Mouse (Mus musculus) ZHBTc4 (cell line): Measurements from ENCODE around the gene Pkp4.

ENCODE experiments used
- DNase-seq: peaks from one replicate; pipeline ENCODE4 v3.0.0-alpha.2; 2011; ENCODE audit warnings: low read depth, low spot score

Pkp4 gene

DNA sequence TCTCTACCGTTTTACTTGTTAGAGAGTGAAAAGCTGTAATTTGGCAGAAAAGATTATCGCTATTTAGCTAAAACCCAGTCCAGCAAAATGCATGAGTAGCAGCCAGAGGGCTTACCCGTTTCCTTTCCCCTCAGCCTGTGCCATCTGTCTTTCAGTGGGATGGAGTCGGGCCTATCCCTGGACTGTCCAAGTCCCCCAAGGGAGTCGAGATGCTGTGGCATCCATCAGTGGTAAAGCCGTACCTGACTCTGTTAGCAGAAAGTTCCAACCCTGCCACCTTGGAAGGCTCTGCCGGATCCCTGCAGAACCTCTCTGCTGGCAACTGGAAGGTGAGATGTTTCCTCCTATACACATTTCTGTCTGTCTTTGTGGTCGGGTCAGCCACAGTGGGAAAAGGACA is 178.3 kb downstream of the Pkp4 start:
- DNase-seq: no peak

- no peak for DNase-seq
Observed at GRCm38 (mm10) chr2:59339776-59340539, 179.3 kb downstream of the Pkp4 start.

- no peak for DNase-seq
Observed at GRCm38 (mm10) chr2:59340878-59341277, 180.2 kb downstream of the Pkp4 start.

DNA sequence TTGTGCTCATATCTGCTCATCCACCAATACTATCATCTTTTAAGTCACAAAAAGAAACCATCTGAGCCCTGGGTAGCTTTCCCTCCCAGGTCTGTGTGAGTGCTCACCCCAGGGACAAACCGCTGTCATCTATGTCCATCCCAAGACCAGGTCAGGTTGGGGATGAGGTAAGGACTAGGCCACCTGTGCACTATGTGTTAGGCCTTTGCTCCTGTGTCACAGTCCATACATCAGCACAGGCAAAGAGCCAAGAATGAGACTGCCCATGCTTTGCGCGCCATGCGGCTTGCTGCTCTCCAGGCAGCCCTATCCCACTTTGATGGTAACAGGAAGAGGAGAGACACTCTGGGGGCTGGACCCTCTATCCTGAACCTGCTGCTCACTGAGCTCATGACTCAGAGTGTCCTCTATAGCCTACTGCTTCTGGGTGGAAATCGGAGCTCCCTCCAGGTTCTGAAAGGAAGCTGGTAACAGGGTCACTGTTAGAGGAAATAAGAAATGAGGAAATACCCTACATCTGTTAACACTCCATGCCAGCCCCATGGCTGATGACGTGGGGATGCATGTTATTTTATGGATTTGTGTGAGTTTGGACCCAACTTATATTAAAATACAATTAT is 182.1 kb downstream of the Pkp4 start:
- DNase-seq: no peak

DNA sequence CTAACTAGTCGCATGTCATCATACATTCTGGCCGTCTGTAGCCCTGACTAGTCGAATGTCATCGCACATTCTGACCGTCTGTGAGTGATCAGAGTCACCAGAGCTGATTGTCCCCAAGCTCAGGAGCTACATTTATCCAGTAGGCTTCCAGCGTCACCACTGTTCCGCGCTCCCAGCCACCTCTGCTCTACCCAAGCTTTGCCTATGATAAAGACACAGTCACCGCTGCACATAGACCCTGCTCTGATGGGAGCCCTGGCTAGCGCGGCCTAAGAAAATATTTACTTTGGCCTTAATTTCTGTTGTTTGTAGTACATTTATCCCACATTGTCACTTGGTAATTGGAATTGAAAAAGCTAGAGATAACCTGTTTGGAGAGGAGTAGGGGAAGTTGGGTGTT is 183.2 kb downstream of the Pkp4 start:
- no peak for DNase-seq

GRCm38 (mm10) chr2:59344699-59345098 is 184.0 kb downstream of the Pkp4 start:
- DNase-seq: no peak

DNA sequence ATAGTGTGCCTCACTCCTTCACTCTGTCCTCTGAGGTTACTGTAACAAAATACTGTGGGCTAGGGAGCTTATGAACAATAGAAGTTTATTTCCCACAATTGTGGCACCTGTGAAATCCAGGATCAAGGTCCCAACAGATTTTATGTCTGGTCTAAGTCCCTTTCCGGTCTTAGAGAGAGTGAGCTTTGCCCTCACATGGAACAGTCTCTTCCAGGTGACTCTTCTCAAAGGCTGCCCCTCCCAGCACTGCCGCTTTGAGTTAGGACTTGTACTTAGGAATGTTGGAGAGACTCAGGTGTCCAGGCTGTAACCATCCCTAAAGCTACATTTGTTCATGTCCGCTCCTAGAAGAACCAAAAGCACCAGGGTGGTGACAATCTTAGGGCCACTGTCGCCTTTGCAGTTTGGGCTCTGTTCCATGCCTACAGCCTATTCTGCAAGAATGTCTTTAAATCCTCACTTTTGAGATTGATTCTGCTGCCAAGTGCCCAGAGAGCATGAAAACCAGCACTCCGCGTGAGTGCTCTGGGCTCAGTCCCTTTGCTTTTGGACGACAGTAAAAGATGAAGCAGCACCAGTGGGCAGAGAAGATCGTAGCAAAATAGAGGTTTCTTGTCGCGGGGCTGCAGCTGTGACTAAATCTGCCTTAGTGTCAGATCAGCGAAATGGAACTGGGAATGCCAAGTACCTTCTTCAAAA is 184.6 kb downstream of the Pkp4 start:
- no peak for DNase-seq

- DNase-seq: peak; percentile 41
Observed at GRCm38 (mm10) chr2:59346443-59346842, 185.8 kb downstream of the Pkp4 start.

- DNase-seq: no peak
Observed at GRCm38 (mm10) chr2:59348585-59348984, 187.9 kb downstream of the Pkp4 start.

DNA sequence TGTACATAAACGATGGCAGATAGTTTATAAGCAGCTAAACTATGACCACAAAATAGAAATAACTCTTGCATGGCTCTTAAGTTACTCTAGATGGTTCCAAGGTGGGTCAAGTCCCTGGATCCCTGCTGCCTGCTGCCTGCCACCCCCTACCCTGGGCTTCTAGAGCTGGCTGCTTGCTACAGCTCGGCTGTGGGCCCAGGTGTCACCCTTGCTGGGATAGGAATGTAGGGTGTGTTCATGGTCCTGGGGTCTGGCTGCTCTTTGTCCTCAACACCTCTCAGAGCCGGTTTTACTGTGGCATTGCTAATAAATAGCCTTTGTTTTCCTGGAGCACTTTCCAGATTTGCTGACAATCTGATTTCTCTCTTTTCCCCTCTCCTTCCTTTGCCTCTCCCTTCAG is 189.4 kb downstream of the Pkp4 start:
- DNase-seq: peak; percentile 73

GRCm38 (mm10) chr2:59351303-59352099 is 190.9 kb downstream of the Pkp4 start:
- DNase-seq: no peak

DNA sequence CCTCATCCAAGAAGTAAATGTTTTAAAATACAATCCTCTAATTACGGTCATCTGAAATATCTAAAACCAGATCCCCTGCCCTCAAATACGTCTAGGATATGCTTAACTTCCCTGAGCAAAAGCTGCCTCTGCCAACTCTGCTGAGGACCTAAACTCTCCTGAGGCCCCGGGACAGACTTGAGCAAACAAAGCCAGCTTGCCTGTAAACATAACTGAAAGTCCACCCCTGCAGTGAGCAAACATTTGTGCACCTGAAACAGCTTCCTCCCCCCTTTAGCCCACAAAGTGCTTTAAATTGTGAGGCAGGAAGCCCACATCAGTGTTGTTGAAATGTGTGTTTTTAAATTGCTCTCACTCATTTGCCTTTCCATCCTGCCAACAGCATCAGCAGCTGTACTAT is 193.2 kb downstream of the Pkp4 start:
- no peak for DNase-seq

DNA sequence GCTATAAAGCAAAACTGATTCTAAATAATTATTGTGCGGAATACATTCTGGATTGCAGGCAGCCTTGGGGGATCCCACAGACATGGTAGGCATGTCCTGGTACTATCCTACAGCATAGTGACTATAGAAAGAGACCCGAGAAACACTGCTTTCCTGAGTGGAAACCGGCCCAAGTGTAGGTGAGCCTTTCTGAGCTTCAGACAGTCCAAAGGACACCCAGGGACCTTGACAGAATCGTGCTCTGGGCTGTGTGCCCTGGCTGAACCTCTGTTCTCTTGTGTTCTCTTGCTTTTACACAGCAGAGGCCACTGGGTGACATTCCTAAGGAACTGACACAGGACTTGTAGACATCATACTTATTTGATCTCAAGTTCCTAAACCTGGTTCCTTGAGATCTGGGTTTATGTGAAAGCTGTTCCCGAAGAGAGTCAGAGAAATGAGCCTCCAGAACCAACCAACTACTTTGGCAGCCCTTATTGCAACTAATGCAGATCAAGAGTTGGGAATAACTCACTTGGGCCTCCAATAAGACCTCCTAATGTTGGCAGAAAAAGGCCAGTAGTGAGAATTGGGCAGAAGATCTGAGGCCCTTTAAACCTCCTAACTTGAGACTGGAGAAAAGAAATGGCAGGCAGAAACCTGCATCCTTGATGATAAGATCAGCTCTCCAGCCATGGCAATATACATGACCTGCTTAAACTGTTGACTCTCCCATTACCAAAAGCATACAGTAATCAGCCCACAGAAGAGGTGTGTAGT is 195.1 kb downstream of the Pkp4 start:
- DNase-seq: no peak

DNA sequence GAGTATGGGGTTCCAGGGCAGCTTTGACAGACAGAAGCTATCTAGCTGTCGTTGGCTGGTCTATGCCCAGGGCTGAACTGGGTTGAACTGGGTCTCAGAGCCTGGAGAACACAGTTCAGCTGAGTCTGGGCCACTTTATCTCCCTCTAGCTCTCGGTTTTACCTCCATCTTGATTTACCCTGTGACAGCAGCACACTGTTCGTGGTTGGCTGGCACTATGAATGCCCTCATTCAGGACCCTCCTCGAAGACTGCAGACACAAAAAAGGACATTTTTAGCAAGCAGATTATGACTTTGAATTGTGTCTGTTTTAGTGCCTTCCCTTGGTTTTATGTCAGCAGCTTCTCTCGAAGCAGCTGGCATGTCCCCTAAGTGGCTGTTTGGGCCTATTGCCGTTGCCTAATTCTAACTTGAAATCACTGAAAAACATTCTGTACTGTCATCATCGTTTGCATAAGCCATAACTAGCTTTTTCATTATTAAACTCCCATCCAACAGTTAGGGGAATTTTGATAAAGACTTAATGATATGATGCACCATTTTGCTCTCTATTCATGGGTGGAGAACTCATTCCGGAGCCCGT is 199.2 kb downstream of the Pkp4 start:
- DNase-seq: no peak

GRCm38 (mm10) chr2:59361350-59361780 is 200.7 kb downstream of the Pkp4 start:
- DNase-seq: peak; percentile 56

DNA sequence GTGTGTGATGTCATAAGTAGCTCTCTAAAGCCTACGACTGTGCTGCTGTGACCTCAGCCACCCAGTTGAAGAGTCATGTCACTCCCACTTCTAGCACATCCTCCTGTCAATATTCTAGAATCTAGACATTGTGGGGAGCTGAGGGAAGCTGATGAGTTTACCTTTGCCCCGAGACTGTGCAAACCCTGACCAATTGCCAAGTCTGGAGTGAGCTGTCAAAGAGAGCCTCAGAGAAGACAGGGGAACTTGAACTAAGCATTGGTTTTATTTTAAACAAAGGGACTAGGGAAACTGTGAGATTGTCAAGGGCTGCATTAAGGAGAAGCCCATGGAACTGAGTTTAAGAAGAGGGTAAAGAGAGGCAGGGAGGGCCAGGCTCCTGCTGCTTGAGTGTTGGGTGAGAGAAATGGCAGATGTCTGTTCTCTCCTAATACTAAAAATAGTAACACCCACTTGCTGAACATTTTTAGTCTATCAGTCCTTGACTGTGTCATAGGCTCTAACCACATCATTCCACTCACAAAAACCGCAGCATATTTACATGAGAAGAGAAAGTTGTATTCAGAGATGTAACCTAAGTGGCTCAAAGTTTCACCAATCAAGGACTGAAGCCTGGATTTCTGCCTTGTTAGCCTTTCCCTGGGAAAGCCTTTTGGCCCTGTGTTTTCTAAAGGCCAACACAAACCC is 203.6 kb downstream of the Pkp4 start:
- no peak for DNase-seq

DNA sequence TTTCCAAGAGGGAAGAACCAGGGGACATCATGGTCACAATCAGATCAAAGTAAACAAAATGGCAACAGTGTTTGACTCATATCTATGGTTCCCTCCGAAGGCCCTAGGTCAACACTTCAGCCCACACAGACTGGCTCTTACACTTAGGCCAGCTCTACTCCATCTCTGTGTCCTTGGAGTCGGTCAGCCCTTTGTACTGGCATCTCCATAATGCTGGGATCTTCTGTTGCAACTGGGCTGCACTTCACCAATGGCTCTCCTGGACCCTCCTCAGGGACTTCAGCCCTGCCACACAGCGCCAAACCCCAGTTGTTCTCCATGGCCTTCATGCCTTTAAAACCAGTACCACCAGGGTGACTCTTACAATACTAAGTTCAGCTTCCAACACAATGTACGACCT is 206.5 kb downstream of the Pkp4 start:
- DNase-seq: no peak

GRCm38 (mm10) chr2:59373113-59373512 is 212.5 kb downstream of the Pkp4 start:
- no peak for DNase-seq

- DNase-seq: peak; percentile 76
Observed at GRCm38 (mm10) chr2:59378096-59378495, 217.4 kb downstream of the Pkp4 start.

GRCm38 (mm10) chr2:59378861-59379260 is 218.2 kb downstream of the Pkp4 start:
- peak; percentile 77 for DNase-seq
